Mouse (Mus musculus) lung, adult 2 months (tissue): ENCODE measurements around the gene Cmss1.

Experiments
- CTCF ChIP-seq: fragments of 200-500 bp; IDR thresholded peaks from 2 replicates; pipeline ENCODE4 v1.5.1; 2011; ENCODE audit warnings: mild to moderate bottlenecking, low read length, control low read depth; ENCODE audit not compliant: insufficient read depth
- POLR2A ChIP-seq: fragments of 200-500 bp; IDR thresholded peaks from 2 replicates; pipeline ENCODE4 v1.6.1; 2011; ENCODE audit warnings: low read depth, mild to moderate bottlenecking, control low read depth, low read length, borderline replicate concordance; ENCODE audit errors: extremely low read depth

- TF ChIP-seq CTCF = no peak
- no peak for TF ChIP-seq POLR2A
Observed at GRCm38 (mm10) chr16:57488661-57489060, 118.0 kb downstream of the Cmss1 start.
